Mouse (Mus musculus) T-cell, adult 2 months (primary cell): ENCODE data around the gene Tecr.

Source experiments
- DNase-seq: peaks from one replicate; pipeline ENCODE4 v3.0.0; 2022; ENCODE audit warnings: low spot score

Tecr gene

GRCm38 (mm10) chr8:83607661-83608397 lies at the start of gene Tecr, which contains the start of gene Dnajb1:
Gene Tecr, minus strand, starts transcription at chr8:83607971.
Gene Dnajb1, plus strand, starts transcription at chr8:83608193.
- DNase-seq, result peak; percentile 100

GRCm38 (mm10) chr8:83656484-83657246 lies 48.9 kb upstream of the Tecr start:
- no peak for DNase-seq

- DNase-seq, result no peak
Observed at GRCm38 (mm10) chr8:83656043-83656442, 48.3 kb upstream of the Tecr start.

- DNase-seq, result no peak
Observed at GRCm38 (mm10) chr8:83654725-83655124, 47.0 kb upstream of the Tecr start.

- DNase-seq, result no peak
Observed at GRCm38 (mm10) chr8:83653662-83654017, 45.9 kb upstream of the Tecr start.

GRCm38 (mm10) chr8:83652744-83653661 lies 45.2 kb upstream of the Tecr start:
- no peak for DNase-seq

GRCm38 (mm10) chr8:83652030-83652743 lies 44.4 kb upstream of the Tecr start, which contains the start of gene Gipc1:
Gene Gipc1, plus strand, starts transcription at chr8:83652677.
- DNase-seq, result peak; percentile 97

GRCm38 (mm10) chr8:83649699-83650098 lies 41.9 kb upstream of the Tecr start:
- DNase-seq, result no peak

GRCm38 (mm10) chr8:83648031-83648430 lies 40.3 kb upstream of the Tecr start:
- DNase-seq, result no peak

GRCm38 (mm10) chr8:83647511-83647910 lies 39.7 kb upstream of the Tecr start:
- no peak for DNase-seq

- no peak for DNase-seq
Observed at GRCm38 (mm10) chr8:83639649-83640048, 31.9 kb upstream of the Tecr start.

GRCm38 (mm10) chr8:83638856-83639255 lies 31.1 kb upstream of the Tecr start:
- no peak for DNase-seq

- DNase-seq, result no peak
Observed at GRCm38 (mm10) chr8:83632083-83632707, 24.4 kb upstream of the Tecr start.

- no peak for DNase-seq
Observed at GRCm38 (mm10) chr8:83625676-83626299, 18.0 kb upstream of the Tecr start.

- no peak for DNase-seq
Observed at GRCm38 (mm10) chr8:83624739-83625138, 17.0 kb upstream of the Tecr start.

- DNase-seq, result no peak
Observed at GRCm38 (mm10) chr8:83623549-83623948, 15.8 kb upstream of the Tecr start.

- peak; percentile 85 for DNase-seq
Observed at GRCm38 (mm10) chr8:83622389-83622989, 14.7 kb upstream of the Tecr start.

GRCm38 (mm10) chr8:83621691-83622388 lies 14.1 kb upstream of the Tecr start:
- DNase-seq, result no peak

GRCm38 (mm10) chr8:83619568-83620285 lies 12.0 kb upstream of the Tecr start:
- no peak for DNase-seq
